Mouse (Mus musculus) frontal cortex, postnatal 25 days (tissue): ENCODE measurements around the gene Slit2.

ENCODE experiments used
- DNase-seq, 2 experiments: peaks; one replicate each; pipeline ENCODE4 v3.0.0; 2022; ENCODE audit warnings: low spot score in 2 of 2

Slit2 gene

DNA sequence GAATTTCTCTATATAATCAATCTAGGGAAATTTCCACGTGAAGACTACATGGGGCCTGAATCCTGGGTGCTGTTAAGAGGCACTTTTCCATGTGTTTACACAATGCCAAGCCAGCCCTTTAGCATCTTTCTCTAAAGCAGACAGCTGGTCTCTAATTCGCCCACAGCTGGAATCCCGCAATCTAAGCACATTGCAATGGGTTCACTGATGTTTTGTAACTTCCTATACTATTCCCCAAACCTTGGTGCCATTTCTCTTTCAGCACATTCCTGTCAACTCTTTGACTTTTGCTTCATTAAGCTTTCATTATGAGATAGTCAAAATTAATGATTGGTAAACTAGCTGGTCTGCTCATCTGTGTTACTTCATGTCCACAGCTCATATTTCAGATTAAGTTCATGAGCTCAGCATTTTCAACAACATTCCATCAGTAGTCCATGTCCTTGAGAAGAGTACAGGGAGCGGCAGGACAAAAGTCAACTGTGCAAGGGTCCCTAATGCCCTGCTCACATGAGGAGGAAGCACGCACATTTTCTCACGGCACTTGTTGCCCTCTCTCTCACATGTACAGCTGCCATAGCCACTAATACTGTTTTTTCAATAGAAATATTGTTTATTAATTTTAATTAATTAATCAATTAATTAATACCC lies 247.6 kb downstream of the Slit2 start:
- DNase-seq = no peak

DNA sequence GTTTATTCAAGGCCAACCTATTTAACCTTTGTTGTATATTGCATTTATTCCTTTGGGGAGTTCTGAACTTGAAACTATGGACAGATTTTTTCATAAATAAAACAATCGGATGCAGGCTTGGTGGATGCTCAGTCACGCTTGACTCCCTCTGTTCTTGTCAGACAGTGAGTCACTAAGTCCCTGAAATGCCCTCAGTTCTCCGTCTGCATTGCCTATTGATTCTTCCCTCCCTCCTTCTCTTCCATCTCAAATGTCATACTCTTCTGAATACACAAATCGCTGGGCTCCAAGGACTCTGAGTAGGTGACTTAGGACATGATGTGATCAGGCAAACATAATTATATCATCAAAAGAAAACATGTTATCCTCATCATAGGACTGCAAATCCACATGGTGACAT lies 251.8 kb downstream of the Slit2 start:
- no peak for DNase-seq

DNA sequence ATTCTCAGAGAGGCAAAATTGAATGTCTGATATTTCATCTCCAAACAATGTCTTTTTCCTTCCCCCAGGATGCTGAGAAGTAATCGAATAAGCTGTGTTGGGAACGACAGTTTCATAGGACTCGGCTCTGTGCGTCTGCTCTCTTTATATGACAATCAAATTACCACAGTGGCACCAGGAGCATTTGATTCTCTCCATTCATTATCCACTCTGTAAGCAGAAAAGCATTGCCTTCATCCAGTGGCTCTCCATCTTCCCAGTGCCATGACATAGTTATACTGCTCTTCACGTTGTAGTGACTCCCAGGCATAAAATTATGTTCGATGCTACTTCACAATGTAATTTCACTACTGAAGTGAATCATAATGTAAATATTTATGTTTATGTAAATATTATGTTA lies 252.3 kb downstream of the Slit2 start:
- DNase-seq = no peak

GRCm38 (mm10) chr5:48240751-48241150 lies 257.8 kb downstream of the Slit2 start:
- peak in 1 of 2 experiments; percentile 27 for DNase-seq

DNA sequence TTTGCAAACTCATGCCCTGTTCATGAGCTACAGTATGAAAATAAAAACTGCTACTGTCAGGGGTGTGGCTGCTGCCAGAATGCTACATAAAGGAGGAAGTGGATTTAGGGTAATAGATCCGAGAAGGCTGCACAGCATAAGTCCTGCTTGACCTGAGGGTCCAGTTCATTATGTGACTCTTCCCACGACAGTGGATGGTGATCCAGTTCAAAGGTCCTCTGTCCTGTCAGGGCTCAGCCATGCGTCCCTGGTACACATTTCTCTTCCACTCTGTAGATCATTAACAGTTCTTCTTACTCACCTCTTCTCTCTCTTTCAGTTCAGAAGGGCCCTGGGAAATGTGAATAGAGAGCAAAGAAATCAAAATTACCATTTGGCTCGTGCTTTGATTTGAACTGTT lies 265.4 kb downstream of the Slit2 start:
- DNase-seq = no peak

DNA sequence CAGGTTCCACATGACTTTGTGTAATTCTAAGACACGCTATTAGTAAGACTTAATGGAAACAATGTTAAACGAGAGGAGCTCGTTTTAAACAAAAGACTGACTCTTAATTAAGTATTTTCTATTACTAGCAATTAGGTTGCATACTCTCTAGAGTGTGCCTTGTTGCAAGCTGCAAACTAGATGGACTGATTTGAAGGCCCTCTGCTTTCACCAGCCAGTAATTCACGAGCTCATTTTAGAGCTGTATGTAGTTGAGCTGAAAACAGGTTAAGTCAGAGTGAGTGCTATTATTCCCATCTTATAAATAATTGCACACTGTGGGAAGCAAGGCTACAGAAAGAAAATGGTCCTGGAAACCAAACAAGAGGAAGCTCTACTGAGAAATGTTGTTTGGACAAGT lies 294.6 kb downstream of the Slit2 start:
- DNase-seq = no peak

DNA sequence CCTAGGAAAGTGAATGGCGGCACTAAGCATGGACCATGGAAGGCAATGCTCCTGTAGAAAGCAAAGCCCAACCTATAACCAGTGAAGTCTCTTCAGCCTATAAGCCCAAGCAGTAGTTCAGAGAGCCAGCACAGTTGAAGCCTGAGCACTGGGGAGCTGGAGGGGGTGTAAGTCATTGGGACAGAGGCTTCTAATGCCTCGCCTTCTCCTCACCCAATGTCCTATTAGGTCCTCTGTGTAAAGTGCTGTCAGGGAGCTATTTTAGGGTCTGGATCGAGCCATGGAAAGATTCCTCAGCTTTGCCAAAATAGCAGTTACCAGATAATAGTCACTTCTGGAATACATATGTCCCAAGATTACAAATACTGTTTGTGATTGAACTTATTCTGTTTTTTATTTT lies 318.2 kb downstream of the Slit2 start:
- DNase-seq = no peak

DNA sequence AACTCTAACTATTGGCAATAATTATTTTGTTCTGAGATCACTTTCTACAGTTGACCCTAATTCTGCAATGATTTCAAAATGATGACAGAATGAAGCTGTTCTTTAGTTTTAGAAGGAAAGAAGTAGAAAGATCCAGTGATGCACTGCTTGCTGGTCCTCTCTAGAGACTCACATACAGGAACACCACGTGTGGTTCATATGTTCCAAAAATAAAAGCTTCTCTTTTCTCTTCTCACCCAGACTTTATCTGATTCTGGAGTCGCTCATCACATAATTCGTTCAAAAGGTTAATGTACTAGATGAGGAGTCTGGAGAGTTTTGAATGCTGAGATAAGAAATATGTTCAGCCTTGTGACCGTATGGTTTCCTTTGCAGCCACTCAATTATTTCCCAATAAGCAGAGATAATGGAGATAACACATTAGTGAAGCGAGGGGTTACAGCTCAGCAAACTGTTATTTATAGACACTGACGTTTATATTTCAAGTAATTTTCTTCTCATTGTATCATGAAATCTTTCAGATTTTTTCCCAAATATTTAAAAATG lies 332.2 kb downstream of the Slit2 start:
- DNase-seq = no peak

DNA sequence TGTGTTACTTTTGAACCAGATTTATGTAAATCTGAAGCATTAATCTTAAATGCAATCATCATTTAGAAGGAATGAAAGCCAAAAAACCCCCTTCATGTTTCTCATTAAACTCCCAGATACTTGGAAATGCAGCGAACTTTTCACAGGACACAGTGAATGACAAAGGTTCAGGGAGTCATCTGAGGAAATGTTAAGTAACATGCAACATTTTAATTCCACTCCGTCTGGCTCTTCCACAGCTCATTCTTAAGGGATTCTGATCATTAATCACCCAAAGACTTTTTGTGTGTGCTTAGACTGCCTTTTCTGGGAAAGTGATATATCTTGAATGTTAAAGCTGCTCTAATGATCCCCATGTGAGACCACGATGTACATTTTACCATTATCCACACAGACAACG lies 337.7 kb downstream of the Slit2 start:
- DNase-seq = no peak

DNA sequence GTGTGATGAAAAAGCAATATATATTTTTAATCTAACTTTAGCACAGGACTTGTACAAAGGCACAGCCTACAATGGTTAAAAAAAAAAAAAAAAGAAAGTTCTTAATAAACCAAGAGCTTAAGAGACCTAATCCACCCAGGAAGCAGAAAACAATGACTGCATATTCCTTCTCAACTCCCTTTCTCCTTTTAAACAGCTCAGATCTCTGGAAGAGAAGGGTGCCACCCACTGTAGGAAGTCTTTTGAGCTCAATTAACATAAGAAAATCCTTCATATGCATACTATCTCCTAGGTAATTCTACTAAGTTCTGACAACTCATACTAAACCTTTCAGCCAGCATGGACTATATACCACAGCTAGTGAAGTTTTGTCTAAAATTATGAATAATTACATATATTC lies 343.3 kb downstream of the Slit2 start:
- DNase-seq = no peak

- no peak for DNase-seq
Measured at GRCm38 (mm10) chr5:48327652-48328051, 344.7 kb downstream of the Slit2 start, which contains the start of gene 5730480H06Rik. Gene 5730480H06Rik, plus strand, starts transcription at chr5:48327952.

DNA sequence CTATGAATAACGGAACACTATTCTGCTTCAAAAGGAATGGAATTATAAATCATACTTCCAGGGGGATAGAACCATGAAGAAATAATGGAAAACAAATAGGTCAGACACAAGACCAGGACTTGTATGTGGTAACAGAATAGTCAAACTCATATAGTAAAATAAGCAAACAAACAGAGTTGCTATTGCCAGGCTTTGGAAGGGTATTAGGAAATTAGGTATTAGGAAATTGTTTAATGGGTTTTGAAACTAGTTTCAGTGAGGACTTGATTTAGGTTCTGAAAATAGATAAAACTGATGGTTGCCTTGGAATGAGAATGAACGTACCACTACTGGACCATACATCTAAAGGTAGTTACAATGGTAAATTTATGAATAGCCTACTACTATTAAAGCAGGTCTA lies 346.8 kb downstream of the Slit2 start:
- DNase-seq = no peak

DNA sequence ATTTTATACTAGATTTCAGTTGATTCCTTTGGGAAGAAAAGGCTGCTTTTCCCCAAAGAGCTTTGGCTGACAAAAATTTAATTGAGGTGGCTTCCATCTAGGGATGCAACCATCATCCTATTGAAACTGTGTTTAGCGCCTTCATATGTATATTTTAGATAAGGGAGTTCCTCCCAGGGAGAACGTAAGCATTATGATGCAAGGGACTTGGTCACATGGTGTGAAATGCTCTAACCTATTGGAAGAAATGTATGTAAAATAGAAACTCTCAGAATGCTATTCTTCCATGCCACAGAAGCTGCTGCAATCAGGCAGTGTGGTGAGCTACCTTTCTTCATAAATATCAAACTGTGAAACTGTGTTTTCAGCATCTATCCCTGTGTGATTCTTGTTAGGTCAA lies 347.9 kb downstream of the Slit2 start:
- DNase-seq = no peak

- DNase-seq = no peak
Measured at GRCm38 (mm10) chr5:48331441-48331840, 348.5 kb downstream of the Slit2 start.

DNA sequence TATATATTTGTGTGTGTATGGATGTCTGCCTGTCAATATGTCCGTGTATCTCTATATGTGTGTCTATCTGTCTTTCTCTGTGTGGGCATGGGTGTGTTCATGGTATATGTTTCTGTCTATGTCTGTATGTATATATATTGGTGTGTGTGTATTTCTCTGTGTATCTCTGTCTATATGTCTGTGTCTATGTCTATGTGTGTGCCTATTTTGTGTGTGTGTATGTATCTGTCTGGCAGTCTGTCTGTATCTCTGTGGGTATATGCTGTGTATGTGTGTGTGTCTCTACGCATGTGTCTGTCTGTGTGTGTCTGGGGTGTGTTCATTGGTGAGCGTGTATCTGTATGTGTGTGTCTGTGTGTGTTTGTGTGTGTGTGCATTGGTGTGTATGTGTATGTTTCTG lies 350.5 kb downstream of the Slit2 start:
- DNase-seq = no peak

GRCm38 (mm10) chr5:48333884-48334513 lies 351.1 kb downstream of the Slit2 start:
- no peak for DNase-seq

GRCm38 (mm10) chr5:48340808-48341433 lies 358.0 kb downstream of the Slit2 start:
- DNase-seq = no peak

GRCm38 (mm10) chr5:48345095-48345982 lies 362.4 kb downstream of the Slit2 start:
- no peak for DNase-seq

GRCm38 (mm10) chr5:48345983-48346648 lies 363.2 kb downstream of the Slit2 start:
- DNase-seq = no peak

GRCm38 (mm10) chr5:48349309-48349708 lies 366.4 kb downstream of the Slit2 start:
- DNase-seq = no peak
